Mouse (Mus musculus): ENCODE measurements around the gene Amdhd2.

DNA sequence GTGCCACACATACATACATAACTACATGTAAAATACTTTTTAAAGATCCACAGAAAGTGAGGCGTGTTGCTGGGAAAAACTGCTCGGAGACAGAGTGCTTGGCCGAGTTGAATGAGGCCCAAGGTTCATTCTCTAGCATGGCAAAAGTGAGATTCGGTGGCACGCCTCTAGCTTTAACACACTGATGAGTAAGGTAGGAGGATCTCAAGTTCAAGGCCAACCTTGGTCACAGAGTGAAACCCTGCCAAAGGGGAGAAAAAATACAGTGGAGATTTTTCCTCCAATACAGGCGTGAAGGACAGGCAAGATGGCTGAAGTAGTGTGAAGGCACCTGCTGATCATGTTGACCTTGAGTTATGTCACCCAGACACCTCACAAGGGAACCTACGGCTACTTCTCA lies 14.1 kb downstream of the Amdhd2 start:
- TF ChIP-seq CTCF (IDR thresholded peaks at IDR 0.05; ENCODE audit: borderline replicate concordance, control insufficient read depth, extremely low read depth, insufficient read depth, low read length, poor library complexity) (no peak), POLR2A (IDR thresholded peaks at IDR 0.05; ENCODE audit: control insufficient read depth, extremely low read depth, insufficient read depth, low read length, poor library complexity) (no peak)
